Mouse (Mus musculus) ES-E14 (cell line): ENCODE results near the gene Nfib. TPM values are rescaled to one million over a fixed set of nuclear protein-coding genes. Genes with fewer than 3 reads are reported as not detected.

Source experiments
- DNase-seq: peaks from one replicate; pipeline ENCODE4 v3.0.0-alpha.2; 2013; ENCODE audit warnings: low read depth, low spot score
- H3K27ac ChIP-seq: 2 replicates; pipeline ENCODE4 v1.5.1; 2012; ENCODE audit warnings: low read depth, mild to moderate bottlenecking, low read length, moderate library complexity, mixed read lengths; ENCODE audit not compliant: poor library complexity, insufficient read depth, severe bottlenecking
- H3K36me3 ChIP-seq: 2 replicates; pipeline ENCODE4 v1.6.1; 2012; ENCODE audit warnings: mild to moderate bottlenecking, low read length, moderate library complexity, mixed read lengths; ENCODE audit not compliant: control insufficient read depth, poor library complexity, insufficient read depth, severe bottlenecking
- H3K4me1 ChIP-seq, 2 experiments: fragments of 150-350 bp in 1 of 2; sonication (generic) in 1 of 2; 2 replicates each; pipeline ENCODE4 v1.6.1; 2012; ENCODE audit warnings: low read length in 2 of 2, mild to moderate bottlenecking in 1 of 2, mixed read lengths in 1 of 2; ENCODE audit not compliant: control insufficient read depth in 2 of 2, insufficient read depth in 2 of 2, poor library complexity in 1 of 2
- H3K4me3 ChIP-seq, 2 experiments: fragments of 150-350 bp in 1 of 2; sonication (generic) in 1 of 2; 2 replicates each; pipeline ENCODE4 v1.5.1; 2012; ENCODE audit warnings: low read length in 2 of 2, low read depth in 1 of 2, mild to moderate bottlenecking in 1 of 2, mixed read lengths in 1 of 2; ENCODE audit not compliant: insufficient read depth in 1 of 2, poor library complexity in 1 of 2, severe bottlenecking in 1 of 2
- H3K9ac ChIP-seq: 2 replicates; pipeline ENCODE4 v1.6.1; 2012; ENCODE audit warnings: low read depth, mild to moderate bottlenecking, low read length, mixed read lengths; ENCODE audit not compliant: poor library complexity, insufficient read depth, severe bottlenecking
- H3K9me3 ChIP-seq: fragments of 150-350 bp; sonication (generic); 2 replicates; pipeline ENCODE4 v1.6.1; 2012; ENCODE audit warnings: low read depth, mild to moderate bottlenecking, low read length; ENCODE audit not compliant: control insufficient read depth, insufficient read depth
- CHD2 ChIP-seq: IDR thresholded peaks from 2 replicates; pipeline ENCODE4 v1.6.1; 2014; ENCODE audit warnings: mild to moderate bottlenecking, low read depth, low read length, inconsistent platforms
- HCFC1 ChIP-seq: IDR thresholded peaks from 2 replicates; pipeline ENCODE4 v1.6.1; 2012; ENCODE audit warnings: low read length, inconsistent platforms, borderline replicate concordance; ENCODE audit not compliant: insufficient read depth
- MAFK ChIP-seq: IDR thresholded peaks from 2 replicates; pipeline ENCODE4 v1.6.1; 2014; ENCODE audit warnings: mild to moderate bottlenecking, low read depth, low read length, inconsistent platforms; ENCODE audit not compliant: insufficient read depth
- ZC3H11A ChIP-seq: IDR thresholded peaks from 2 replicates; pipeline ENCODE4 v1.6.1; 2012; ENCODE audit warnings: low read depth, mild to moderate bottlenecking, inconsistent platforms, low read length, borderline replicate concordance
- ZNF384 ChIP-seq: IDR thresholded peaks from 2 replicates; pipeline ENCODE4 v1.6.1; 2012; ENCODE audit warnings: low read depth, low read length, inconsistent platforms
- in situ Hi-C, 2 experiments: fragments of 600-800 bp; cut with MboI; formaldehyde crosslinking; loops; one replicate each; pipeline ENCODE4 v1.15.1; 2025; ENCODE audit warnings: low sequenced_read_pairs in 2 of 2, inconsistent platforms in 1 of 2; ENCODE audit not compliant: unreplicated experiment in 2 of 2
- total RNA-seq: library from RNA; depleted of rRNA; stranded (reverse); fragments of 300-350 nt; gene quantifications from 2 replicates; pipeline ENCODE4 v1.2.3, GENCODE M21; 2012

Gene Nfib
- total RNA-seq, 1 experiment, result 8.9 TPM

GRCm38 (mm10) chr4:82443003-82443402, 262.5 kb downstream of the Nfib start:
- no peaks in the 10 kb centered on the region for H3K36me3 ChIP-seq
- H3K27ac ChIP-seq, result no peak overlapping the region
- no peaks in the 10 kb centered on the region for H3K9me3 ChIP-seq
- in situ Hi-C loops, result no loop called here
- TF ChIP-seq HCFC1, result no peak
- TF ChIP-seq CHD2, result no peak
- no peak for TF ChIP-seq ZC3H11A
- TF ChIP-seq ZNF384, result no peak
- no peak for TF ChIP-seq MAFK
- H3K4me1 ChIP-seq, result peaks cover 8 to 9% of the 10 kb centered on the region in 2 experiments
- DNase-seq, result no peak
- no peak overlapping the region for H3K9ac ChIP-seq
- no peak overlapping the region for H3K4me3 ChIP-seq

- in situ Hi-C loops, result no loop called here
- no peak overlapping the region for H3K27ac ChIP-seq
- H3K4me1 ChIP-seq, result peaks cover 3 to 7% of the 10 kb centered on the region in 2 experiments; a peak in 3 of 4 replicates
- no peak overlapping the region for H3K4me3 ChIP-seq
- H3K9me3 ChIP-seq, result no peaks in the 10 kb centered on the region
- no peak for DNase-seq
- no peak for TF ChIP-seq ZC3H11A
- no peak for TF ChIP-seq HCFC1
- no peak for TF ChIP-seq MAFK
- TF ChIP-seq ZNF384, result no peak
- TF ChIP-seq CHD2, result no peak
- no peaks in the 10 kb centered on the region for H3K36me3 ChIP-seq
- H3K9ac ChIP-seq, result no peak overlapping the region
These were observed 264.9 kb downstream of the Nfib start for GRCm38 (mm10) chr4:82440606-82441005.

- Histone ChIP-seq H3K36me3 (no peaks in the 10 kb centered on the region), H3K27ac (no peak overlapping the region), H3K9me3 (no peaks in the 10 kb centered on the region), H3K9ac (no peak overlapping the region), H3K4me3 (no peak overlapping the region), H3K4me1 (peaks cover 3 to 11% of the 10 kb centered on the region in 2 experiments; a peak in 3 of 4 replicates)
- TF ChIP-seq HCFC1 (no peak), ZC3H11A (no peak), ZNF384 (no peak), MAFK (no peak), CHD2 (no peak)
- no peak for DNase-seq
- in situ Hi-C loops, result no loop called here
These were observed 265.7 kb downstream of the Nfib start for GRCm38 (mm10) chr4:82439813-82440212.

GRCm38 (mm10) chr4:82438631-82439030, 266.9 kb downstream of the Nfib start:
- Histone ChIP-seq H3K36me3 (no peaks in the 10 kb centered on the region), H3K9ac (no peak overlapping the region), H3K4me1 (peaks cover 3 to 11% of the 10 kb centered on the region in 2 experiments; a peak in 3 of 4 replicates), H3K4me3 (no peak overlapping the region), H3K27ac (no peak overlapping the region), H3K9me3 (no peaks in the 10 kb centered on the region)
- TF ChIP-seq MAFK (no peak), ZC3H11A (no peak), ZNF384 (no peak), HCFC1 (no peak), CHD2 (no peak)
- DNase-seq, result no peak
- in situ Hi-C loops, result no loop called here
